Mouse (Mus musculus): Measurements from ENCODE around the gene Wfdc18. TPM values are rescaled to one million over a fixed set of nuclear protein-coding genes. Genes with fewer than 3 reads are reported as not detected.
A peak's percentile ranks its signal among the peaks of the same experiment; 100 is the strongest.

Gene Wfdc18
- not detected in 2 replicates for polyA plus RNA-seq (2012; ENCODE audit: insufficient read depth, low replicate concordance)

- H3K4me1 ChIP-seq: peaks cover 6% of the 10 kb centered on the region
- TF ChIP-seq FLI1 (IDR thresholded peaks at IDR 0.05; ENCODE audit: low read length) (no peak), GATA1 (IDR thresholded peaks at IDR 0.05; ENCODE audit: borderline replicate concordance, low read length) (no peak)
- no peaks in the 10 kb centered on the region for H3K9me3 ChIP-seq
- no peaks in the 10 kb centered on the region for H3K36me3 ChIP-seq (replicated peaks; ENCODE audit: low read length)
- no peak within 1 kb of the TSS for H3K4me3 ChIP-seq (replicated peaks)
- peaks cover 44% of the 10 kb centered on the region for H3K27me3 ChIP-seq (replicated peaks)
These were observed at the start of gene Wfdc18 for GRCm38 (mm10) chr11:83708715-83709114. Wfdc18 (plus strand) TSS chr11:83709015.

DNA sequence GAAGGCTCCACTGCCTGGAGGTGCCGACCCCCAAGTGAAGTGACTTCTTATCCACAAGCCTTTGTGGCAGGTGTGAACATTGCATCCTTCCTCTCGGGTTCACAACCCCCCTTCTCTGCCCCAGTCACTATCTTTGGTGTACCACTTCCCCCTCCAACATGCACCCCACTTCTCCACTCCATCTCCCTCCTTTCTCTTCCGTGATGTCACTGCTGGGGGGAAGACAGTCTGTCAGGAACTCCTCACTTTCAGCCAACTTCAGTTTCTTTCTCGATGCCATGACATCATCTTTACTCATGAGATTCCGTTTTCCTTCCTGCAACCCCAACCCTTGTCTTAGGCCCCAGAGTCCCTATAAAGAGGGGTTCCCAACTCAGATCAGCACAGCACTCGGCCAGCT is 46.6 kb upstream of the Wfdc18 start, which contains the start of gene Ccl4:
Ccl4 (plus strand) TSS at position 381 of the 400 bp plus-strand sequence.
- H3K36me3 ChIP-seq (replicated peaks; ENCODE audit: low read length): no peaks in the 10 kb centered on the region
- no peaks in the 10 kb centered on the region for H3K9me3 ChIP-seq
- peaks cover 36% of the 10 kb centered on the region for H3K4me1 ChIP-seq
- no peak for TF ChIP-seq GATA1 (IDR thresholded peaks at IDR 0.05; ENCODE audit: borderline replicate concordance, low read length)
- TF ChIP-seq FLI1 (IDR thresholded peaks at IDR 0.05; ENCODE audit: low read length): no peak
- peaks cover 26% of the 10 kb centered on the region for H3K27me3 ChIP-seq (replicated peaks)
- peak within 1 kb of the TSS; percentile 50 for H3K4me3 ChIP-seq (replicated peaks)

- TF ChIP-seq FLI1 (IDR thresholded peaks at IDR 0.05; ENCODE audit: low read length): no peak
- no peak for TF ChIP-seq GATA1 (IDR thresholded peaks at IDR 0.05; ENCODE audit: borderline replicate concordance, low read length)
- Histone ChIP-seq H3K27me3 (replicated peaks) (peaks cover 30% of the 10 kb centered on the region), H3K4me3 (replicated peaks) (no peak overlapping the region), H3K9me3 (no peaks in the 10 kb centered on the region), H3K36me3 (replicated peaks; ENCODE audit: low read length) (no peaks in the 10 kb centered on the region), H3K4me1 (peaks cover 29% of the 10 kb centered on the region)
These were observed 45.3 kb upstream of the Wfdc18 start for GRCm38 (mm10) chr11:83663532-83663931.

GRCm38 (mm10) chr11:83671743-83672142 is 37.1 kb upstream of the Wfdc18 start:
- Histone ChIP-seq H3K9me3 (no peaks in the 10 kb centered on the region), H3K4me3 (replicated peaks) (no peak overlapping the region), H3K36me3 (replicated peaks; ENCODE audit: low read length) (no peaks in the 10 kb centered on the region), H3K27me3 (replicated peaks) (peaks cover 21% of the 10 kb centered on the region), H3K4me1 (peaks cover 6% of the 10 kb centered on the region)
- no peak for TF ChIP-seq GATA1 (IDR thresholded peaks at IDR 0.05; ENCODE audit: borderline replicate concordance, low read length)
- no peak for TF ChIP-seq FLI1 (IDR thresholded peaks at IDR 0.05; ENCODE audit: low read length)

- Histone ChIP-seq H3K4me3 (replicated peaks) (no peak overlapping the region), H3K27me3 (replicated peaks) (peaks cover 29% of the 10 kb centered on the region), H3K36me3 (replicated peaks; ENCODE audit: low read length) (no peaks in the 10 kb centered on the region), H3K9me3 (no peaks in the 10 kb centered on the region), H3K4me1 (no peaks in the 10 kb centered on the region)
- TF ChIP-seq GATA1 (IDR thresholded peaks at IDR 0.05; ENCODE audit: borderline replicate concordance, low read length) (no peak), FLI1 (IDR thresholded peaks at IDR 0.05; ENCODE audit: low read length) (no peak)
These were observed 33.1 kb upstream of the Wfdc18 start for GRCm38 (mm10) chr11:83675665-83676064.

DNA sequence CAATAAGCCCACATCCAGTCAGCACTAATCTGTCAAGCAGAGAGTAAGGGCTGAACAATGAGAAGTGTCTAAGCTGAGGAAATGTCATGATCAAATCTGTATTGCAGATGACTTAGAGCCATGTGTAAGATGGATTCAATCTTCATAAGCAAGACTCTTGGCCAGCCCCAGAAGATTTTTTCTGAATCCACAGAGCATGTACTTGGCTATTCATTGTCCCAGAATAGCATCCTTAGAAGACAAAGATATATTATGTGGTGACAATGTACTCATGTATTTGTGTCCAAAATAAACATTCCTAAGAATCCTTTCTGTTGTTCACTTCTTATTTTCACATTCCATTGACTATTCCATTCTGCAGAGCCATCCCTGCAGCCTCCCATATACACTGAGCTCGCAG is 18.9 kb upstream of the Wfdc18 start:
- Histone ChIP-seq H3K36me3 (replicated peaks; ENCODE audit: low read length) (no peaks in the 10 kb centered on the region), H3K4me1 (peaks cover 6% of the 10 kb centered on the region), H3K4me3 (replicated peaks) (no peak overlapping the region), H3K27me3 (replicated peaks) (peaks cover 50% of the 10 kb centered on the region), H3K9me3 (peaks cover 8% of the 10 kb centered on the region)
- TF ChIP-seq GATA1 (IDR thresholded peaks at IDR 0.05; ENCODE audit: borderline replicate concordance, low read length) (no peak), FLI1 (IDR thresholded peaks at IDR 0.05; ENCODE audit: low read length) (no peak)

GRCm38 (mm10) chr11:83692008-83692407 is 16.8 kb upstream of the Wfdc18 start:
- H3K27me3 ChIP-seq (replicated peaks): peaks cover 65% of the 10 kb centered on the region
- H3K9me3 ChIP-seq: peaks cover 8% of the 10 kb centered on the region
- TF ChIP-seq GATA1 (IDR thresholded peaks at IDR 0.05; ENCODE audit: borderline replicate concordance, low read length): no peak
- no peak for TF ChIP-seq FLI1 (IDR thresholded peaks at IDR 0.05; ENCODE audit: low read length)
- H3K4me1 ChIP-seq: peaks cover 6% of the 10 kb centered on the region
- H3K36me3 ChIP-seq (replicated peaks; ENCODE audit: low read length): no peaks in the 10 kb centered on the region
- H3K4me3 ChIP-seq (replicated peaks): no peak overlapping the region

- peaks cover 38% of the 10 kb centered on the region for H3K27me3 ChIP-seq (replicated peaks)
- H3K36me3 ChIP-seq (replicated peaks; ENCODE audit: low read length): no peaks in the 10 kb centered on the region
- no peak within 1 kb of the TSS for H3K4me3 ChIP-seq (replicated peaks)
- no peaks in the 10 kb centered on the region for H3K9me3 ChIP-seq
- H3K4me1 ChIP-seq: peaks cover 33% of the 10 kb centered on the region
- no peak for TF ChIP-seq FLI1 (IDR thresholded peaks at IDR 0.05; ENCODE audit: low read length)
- no peak for TF ChIP-seq GATA1 (IDR thresholded peaks at IDR 0.05; ENCODE audit: borderline replicate concordance, low read length)
These were observed 5.1 kb upstream of the Wfdc18 start, which contains the start of gene Wfdc17 for GRCm38 (mm10) chr11:83703705-83704104. Wfdc17 (plus strand) TSS chr11:83703991.

GRCm38 (mm10) chr11:83709683-83710082 is 868 bp downstream of the Wfdc18 start:
- no peaks in the 10 kb centered on the region for H3K4me1 ChIP-seq
- no peaks in the 10 kb centered on the region for H3K36me3 ChIP-seq (replicated peaks; ENCODE audit: low read length)
- no peak overlapping the region for H3K4me3 ChIP-seq (replicated peaks)
- peaks cover 39% of the 10 kb centered on the region for H3K27me3 ChIP-seq (replicated peaks)
- H3K9me3 ChIP-seq: no peaks in the 10 kb centered on the region
- TF ChIP-seq FLI1 (IDR thresholded peaks at IDR 0.05; ENCODE audit: low read length) (no peak), GATA1 (IDR thresholded peaks at IDR 0.05; ENCODE audit: borderline replicate concordance, low read length) (no peak)

GRCm38 (mm10) chr11:83712671-83713070 is 3.9 kb downstream of the Wfdc18 start:
- no peaks in the 10 kb centered on the region for H3K36me3 ChIP-seq (replicated peaks; ENCODE audit: low read length)
- peaks cover 34% of the 10 kb centered on the region for H3K27me3 ChIP-seq (replicated peaks)
- H3K4me3 ChIP-seq (replicated peaks): no peak overlapping the region
- no peaks in the 10 kb centered on the region for H3K9me3 ChIP-seq
- no peaks in the 10 kb centered on the region for H3K4me1 ChIP-seq
- TF ChIP-seq FLI1 (IDR thresholded peaks at IDR 0.05; ENCODE audit: low read length) (no peak), GATA1 (IDR thresholded peaks at IDR 0.05; ENCODE audit: borderline replicate concordance, low read length) (no peak)

DNA sequence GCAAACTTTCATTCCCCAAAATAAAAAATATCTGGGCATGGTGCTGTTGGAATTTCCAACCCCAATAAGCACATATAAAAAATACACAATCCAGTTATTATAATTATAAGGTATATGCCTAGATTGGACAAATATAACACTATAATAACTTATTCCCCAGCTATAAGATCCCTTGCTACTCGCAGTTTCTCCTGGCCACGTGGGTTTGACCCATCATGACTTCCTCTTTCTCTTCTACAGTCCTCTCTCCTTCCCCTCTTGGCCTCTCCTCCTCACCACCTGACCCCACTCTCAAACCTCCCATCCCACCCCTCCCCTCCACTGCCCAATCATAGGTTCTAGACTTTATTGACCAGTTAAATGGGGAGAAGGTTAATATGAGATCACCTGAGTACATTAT is 5.1 kb downstream of the Wfdc18 start:
- H3K4me1 ChIP-seq: no peaks in the 10 kb centered on the region
- H3K4me3 ChIP-seq (replicated peaks): no peak overlapping the region
- H3K27me3 ChIP-seq (replicated peaks): peaks cover 33% of the 10 kb centered on the region
- no peaks in the 10 kb centered on the region for H3K9me3 ChIP-seq
- no peaks in the 10 kb centered on the region for H3K36me3 ChIP-seq (replicated peaks; ENCODE audit: low read length)
- TF ChIP-seq FLI1 (IDR thresholded peaks at IDR 0.05; ENCODE audit: low read length) (no peak), GATA1 (IDR thresholded peaks at IDR 0.05; ENCODE audit: borderline replicate concordance, low read length) (no peak)

All from megakaryocyte, embryonic 14.5 days (primary cell).